Mouse (Mus musculus) lung, postnatal 0 days (tissue): ENCODE measurements around the gene Pmp22. TPM values are rescaled to one million over a fixed set of nuclear protein-coding genes. Genes with fewer than 3 reads are reported as not detected.

Experiments
- ATAC-seq: fragments of 200-750 bp; cut with Nextera tagmentation; 2 replicates; pipeline ENCODE4 v1.8.0; 2017; ENCODE audit warnings: moderate library complexity
- DNase-seq: peaks from one replicate; pipeline ENCODE4 v3.0.0-alpha.2; 2016; ENCODE audit warnings: low spot score
- H3K27ac ChIP-seq: fragments of 300-500 bp; sonication (generic); 2 replicates; pipeline ENCODE4 v1.5.1; 2014; ENCODE audit warnings: antibody characterized with exemption, mild to moderate bottlenecking, low read length, mixed read lengths
- H3K27me3 ChIP-seq: fragments of 300-500 bp; sonication (generic); replicated peaks from 2 replicates; pipeline ENCODE4 v1.6.1; 2014; ENCODE audit warnings: low read length, mixed read lengths; ENCODE audit not compliant: insufficient read depth
- H3K36me3 ChIP-seq: fragments of 300-500 bp; sonication (generic); 2 replicates; pipeline ENCODE4 v1.6.1; 2014; ENCODE audit warnings: low read length, mixed read lengths; ENCODE audit not compliant: insufficient read depth
- H3K4me1 ChIP-seq: fragments of 300-500 bp; sonication (generic); 2 replicates; pipeline ENCODE4 v1.6.1; 2014; ENCODE audit warnings: antibody characterized with exemption, low read depth, low read length, mixed read lengths; ENCODE audit not compliant: insufficient read depth
- H3K4me2 ChIP-seq: fragments of 300-500 bp; sonication (generic); replicated peaks from 2 replicates; pipeline ENCODE4 v1.6.1; 2014; ENCODE audit warnings: low read depth, mild to moderate bottlenecking, low read length, moderate library complexity, mixed read lengths
- H3K4me3 ChIP-seq: fragments of 300-500 bp; sonication (generic); 2 replicates; pipeline ENCODE4 v1.5.1; 2014; ENCODE audit warnings: low read depth, low read length
- H3K9ac ChIP-seq: fragments of 300-500 bp; sonication (generic); replicated peaks from 2 replicates; pipeline ENCODE4 v1.6.1; 2014; ENCODE audit warnings: low read depth, mild to moderate bottlenecking
- H3K9me3 ChIP-seq: fragments of 300-500 bp; sonication (generic); 2 replicates; pipeline ENCODE4 v1.6.1; 2016; ENCODE audit warnings: low read length, mixed read lengths
- CTCF ChIP-seq: IDR thresholded peaks from 2 replicates; pipeline ENCODE4 v1.5.1; 2016; ENCODE audit warnings: antibody characterized with exemption, mild to moderate bottlenecking
- EP300 ChIP-seq: IDR thresholded peaks from 2 replicates; pipeline ENCODE4 v1.6.1; 2016; ENCODE audit warnings: antibody characterized with exemption, mild to moderate bottlenecking, control low read depth
- WGBS: fragments of 180-500 bp; shearing (Covaris S2); extraction: QIAGEN DNeasy Blood & Tissue Kit; methylation state at CpG from one replicate; pipeline ENCODE4 v1.1.7; 2014; 5-methylcytosine and 5-hydroxymethylcytosine counted together
- polyA plus RNA-seq: library from polyadenylated mRNA; unstranded; fragments of >200 nt; fragmentation: Nextera tagmentation; extraction: Ambion mirVana; gene quantifications from 2 replicates; pipeline ENCODE4 v1.2.1, GENCODE M21; 2015

The Pmp22 gene
- polyA plus RNA-seq: 523 and 539 TPM in 2 replicates

GRCm38 (mm10) chr11:63128784-63129183 is at the start of gene Pmp22:
TSS of gene Pmp22 (plus strand) at chr11:63128982.
- Histone ChIP-seq H3K4me1 (peaks cover 22% of the 10 kb centered on the region), H3K4me2 (peak within 1 kb of the TSS; percentile 85), H3K9me3 (no peaks in the 10 kb centered on the region), H3K4me3 (no peak within 1 kb of the TSS), H3K27ac (peak within 1 kb of the TSS; percentile 94), H3K27me3 (no peaks in the 10 kb centered on the region), H3K9ac (no peak within 1 kb of the TSS), H3K36me3 (no peaks in the 10 kb centered on the region)
- TF ChIP-seq CTCF (no peak), EP300 (no peak)
- 63% methylated on average over 2 of the region's 2 CpGs for WGBS
- ATAC-seq (no peak), DNase-seq (no peak)

- H3K36me3 ChIP-seq: no peaks in the 10 kb centered on the region
- no peaks in the 10 kb centered on the region for H3K9me3 ChIP-seq
- no peak for ATAC-seq
- H3K4me2 ChIP-seq: no peak overlapping the region
- H3K9ac ChIP-seq: no peak overlapping the region
- no peak for DNase-seq
- no peak overlapping the region for H3K27ac ChIP-seq
- H3K27me3 ChIP-seq: no peaks in the 10 kb centered on the region
- no peaks in the 10 kb centered on the region for H3K4me1 ChIP-seq
- no peak overlapping the region for H3K4me3 ChIP-seq
- TF ChIP-seq EP300 (no peak), CTCF (peak; percentile 31)
- 90% methylated on average over 3 of the region's 3 CpGs for WGBS
Observed at GRCm38 (mm10) chr11:63084536-63084935, 44.2 kb upstream of the Pmp22 start.

- Histone ChIP-seq H3K9ac (no peak overlapping the region), H3K36me3 (no peaks in the 10 kb centered on the region), H3K4me3 (no peak overlapping the region), H3K9me3 (no peaks in the 10 kb centered on the region), H3K4me2 (no peak overlapping the region), H3K27me3 (no peaks in the 10 kb centered on the region), H3K27ac (no peak overlapping the region), H3K4me1 (peaks cover 4% of the 10 kb centered on the region; the same call in 1 of the 2 replicates)
- ATAC-seq (no peak), DNase-seq (no peak)
- 72% methylated on average over 6 of the region's 6 CpGs for WGBS
- no peak for TF ChIP-seq CTCF
- TF ChIP-seq EP300: no peak
Observed at GRCm38 (mm10) chr11:63088672-63089071, 40.1 kb upstream of the Pmp22 start.

GRCm38 (mm10) chr11:63090210-63090609 is 38.6 kb upstream of the Pmp22 start:
- H3K4me2 ChIP-seq: no peak overlapping the region

GRCm38 (mm10) chr11:63090986-63091385 is 37.8 kb upstream of the Pmp22 start:
- no peak overlapping the region for H3K4me3 ChIP-seq
- no peak overlapping the region for H3K4me2 ChIP-seq
- no peaks in the 10 kb centered on the region for H3K27me3 ChIP-seq
- no peak overlapping the region for H3K27ac ChIP-seq
- H3K9ac ChIP-seq: no peak overlapping the region
- DNase-seq (no peak), ATAC-seq (no peak)
- H3K9me3 ChIP-seq: no peaks in the 10 kb centered on the region
- H3K36me3 ChIP-seq: no peaks in the 10 kb centered on the region
- no peak for TF ChIP-seq EP300
- WGBS: 92% methylated on average over 6 of the region's 6 CpGs
- H3K4me1 ChIP-seq: peaks cover 4% of the 10 kb centered on the region; the same call in 1 of the 2 replicates

More at GRCm38 (mm10) chr11:63090210-63090609, 38.6 kb upstream of the Pmp22 start:
- Histone ChIP-seq H3K36me3 (no peaks in the 10 kb centered on the region), H3K9ac (no peak overlapping the region), H3K27ac (no peak overlapping the region), H3K4me3 (no peak overlapping the region), H3K4me1 (peaks cover 4% of the 10 kb centered on the region; the same call in 1 of the 2 replicates), H3K9me3 (no peaks in the 10 kb centered on the region), H3K27me3 (no peaks in the 10 kb centered on the region)
- no peak for ATAC-seq
- TF ChIP-seq EP300: no peak
- DNase-seq: peak; percentile 55
- 27% methylated on average over 4 of the region's 4 CpGs for WGBS

- TF ChIP-seq CTCF (peak; percentile 46), EP300 (peak; percentile 95)
- peak overlapping the region; percentile 33 for H3K27ac ChIP-seq
- H3K27me3 ChIP-seq: no peaks in the 10 kb centered on the region
- H3K36me3 ChIP-seq: no peaks in the 10 kb centered on the region
- no peak overlapping the region for H3K9ac ChIP-seq
- H3K4me2 ChIP-seq: no peak overlapping the region
- DNase-seq (peak; percentile 53), ATAC-seq (peak; percentile 87)
- 47% methylated on average over 5 of the region's 5 CpGs for WGBS
- peaks cover 4% of the 10 kb centered on the region; the same call in 1 of the 2 replicates for H3K4me1 ChIP-seq
- H3K4me3 ChIP-seq: no peak overlapping the region
- no peaks in the 10 kb centered on the region for H3K9me3 ChIP-seq
Observed at GRCm38 (mm10) chr11:63092271-63092670, 36.5 kb upstream of the Pmp22 start.

GRCm38 (mm10) chr11:63093601-63094000 is 35.2 kb upstream of the Pmp22 start:
- peak; percentile 39 for DNase-seq
- ATAC-seq: peak; percentile 61
- H3K4me2 ChIP-seq: no peak overlapping the region
- TF ChIP-seq CTCF (no peak), EP300 (peak; percentile 82)
- no peak overlapping the region for H3K4me3 ChIP-seq
- H3K36me3 ChIP-seq: no peaks in the 10 kb centered on the region
- peaks cover 4% of the 10 kb centered on the region; the same call in 1 of the 2 replicates for H3K4me1 ChIP-seq
- H3K9ac ChIP-seq: no peak overlapping the region
- WGBS: 33% methylated on average over 5 of the region's 5 CpGs
- H3K27me3 ChIP-seq: no peaks in the 10 kb centered on the region
- H3K9me3 ChIP-seq: no peaks in the 10 kb centered on the region
- 0 out of 2 replicates have a peak overlapping the region, but pooled peaks have one; percentile 58 for H3K27ac ChIP-seq
